Mouse (Mus musculus) MEL (cell line): ENCODE measurements around the gene Ctdspl.

Experiments
- CTCF ChIP-seq, 3 experiments: IDR thresholded peaks in 2 of 3; conservative IDR thresholded peaks in 1 of 3; 2 replicates each; pipeline ENCODE4 v1.5.1; 2011 to 2012; ENCODE audit warnings: low read length in 3 of 3, low read depth in 2 of 3, mild to moderate bottlenecking in 2 of 3, improper control_type of control experiment in 1 of 3, inconsistent platforms in 1 of 3, mixed read lengths in 1 of 3, moderate library complexity in 1 of 3; ENCODE audit not compliant: control insufficient read depth in 1 of 3, insufficient read depth in 1 of 3, poor library complexity in 1 of 3, severe bottlenecking in 1 of 3
- EP300 ChIP-seq, 2 experiments: IDR thresholded peaks; 2 replicates each; pipeline ENCODE4 v1.6.1; 2011; ENCODE audit warnings: improper control_type of control experiment in 2 of 2, low read length in 2 of 2, low read depth in 1 of 2, mild to moderate bottlenecking in 1 of 2
- GATA1 ChIP-seq: IDR thresholded peaks from 2 replicates; pipeline ENCODE4 v1.6.1; 2011; ENCODE audit warnings: low read depth, low read length, improper control_type of control experiment
- KAT2A ChIP-seq: conservative IDR thresholded peaks from 2 replicates; pipeline ENCODE4 v1.6.1; 2012; ENCODE audit warnings: low read depth, low read length, improper control_type of control experiment, inconsistent platforms
- MAFK ChIP-seq: IDR thresholded peaks from 2 replicates; pipeline ENCODE4 v1.6.1; 2011; ENCODE audit warnings: low read depth, mild to moderate bottlenecking, low read length, improper control_type of control experiment, borderline replicate concordance
- MAZ ChIP-seq: IDR thresholded peaks from 2 replicates; pipeline ENCODE4 v1.6.1; 2012; ENCODE audit warnings: low read depth, mild to moderate bottlenecking, inconsistent platforms, low read length, improper control_type of control experiment
- MXI1 ChIP-seq: IDR thresholded peaks from 2 replicates; pipeline ENCODE4 v1.6.1; 2011; ENCODE audit warnings: mild to moderate bottlenecking, low read depth, low read length, improper control_type of control experiment
- POLR2A ChIP-seq, 2 experiments: IDR thresholded peaks; 2 replicates each; pipeline ENCODE4 v1.6.1; 2011 to 2012; ENCODE audit warnings: low read length in 2 of 2, mild to moderate bottlenecking in 2 of 2, control low read depth in 1 of 2, improper control_type of control experiment in 1 of 2, low read depth in 1 of 2, moderate library complexity in 1 of 2; ENCODE audit not compliant: control insufficient read depth in 1 of 2, insufficient read depth in 1 of 2, poor library complexity in 1 of 2
- POLR2AphosphoS5 ChIP-seq: IDR thresholded peaks from 2 replicates; pipeline ENCODE4 v1.6.1; 2012; ENCODE audit warnings: low read depth, borderline replicate concordance, mild to moderate bottlenecking, inconsistent platforms, low read length, moderate library complexity, mixed read lengths
- USF2 ChIP-seq, 2 experiments: IDR thresholded peaks; 2 replicates each; pipeline ENCODE4 v1.6.1; 2011 to 2012; ENCODE audit warnings: improper control_type of control experiment in 2 of 2, low read length in 2 of 2, borderline replicate concordance in 1 of 2, inconsistent platforms in 1 of 2, low read depth in 1 of 2, mild to moderate bottlenecking in 1 of 2; ENCODE audit not compliant: insufficient read depth in 1 of 2

DNA sequence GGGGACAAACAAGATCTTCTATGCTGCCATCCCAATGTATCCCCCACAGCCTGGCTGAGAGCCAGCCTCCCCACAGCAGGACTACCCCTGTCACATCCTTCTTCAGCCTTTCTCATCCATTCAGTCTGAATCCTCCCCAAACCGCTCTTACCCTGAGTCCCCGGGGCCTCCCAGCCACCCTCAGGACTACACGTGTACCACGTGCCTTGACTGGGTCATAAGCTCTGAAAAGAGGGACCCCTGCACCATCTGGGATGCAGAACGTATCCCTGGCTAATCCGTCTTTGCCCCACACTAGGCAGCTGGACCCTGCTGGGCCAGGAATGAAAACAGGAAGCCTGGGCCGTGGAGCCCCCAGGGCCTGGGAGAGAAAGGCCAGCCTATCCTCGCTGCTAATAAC lies 155.8 kb downstream of the Ctdspl start:
- no peak for TF ChIP-seq CTCF (IDR thresholded peaks at IDR 0.05 in 2 of 3, conservative IDR thresholded peaks at IDR 0.05 in 1 of 3; ENCODE audit: control insufficient read depth in 1 of 3, insufficient read depth in 1 of 3, low read depth in 2 of 3, low read length in 3 of 3, poor library complexity in 1 of 3, severe bottlenecking in 1 of 3)
- no peak for TF ChIP-seq EP300 (IDR thresholded peaks at IDR 0.05; ENCODE audit: low read depth in 1 of 2, low read length in 2 of 2)
- no peak for TF ChIP-seq POLR2AphosphoS5
- no peak for TF ChIP-seq POLR2A (IDR thresholded peaks at IDR 0.05; ENCODE audit: control insufficient read depth in 1 of 2, insufficient read depth in 1 of 2, low read depth in 1 of 2, low read length in 2 of 2, poor library complexity in 1 of 2)
- no peak for TF ChIP-seq MAZ
- no peak for TF ChIP-seq USF2 (IDR thresholded peaks at IDR 0.05; ENCODE audit: borderline replicate concordance in 1 of 2, insufficient read depth in 1 of 2, low read depth in 1 of 2, low read length in 2 of 2)
- TF ChIP-seq KAT2A: no peak
- no peak for TF ChIP-seq GATA1
- no peak for TF ChIP-seq MXI1
- TF ChIP-seq MAFK: no peak
